Mouse (Mus musculus) forebrain, embryonic 12.5 days (tissue): ENCODE results near the gene Trim16. TPM values are rescaled to one million over a fixed set of nuclear protein-coding genes. Genes with fewer than 3 reads are reported as not detected.
A peak's percentile ranks its signal among the peaks of the same experiment; 100 is the strongest.

Experiments used
- ATAC-seq: fragments of 200-750 bp; cut with Nextera tagmentation; 2 replicates; pipeline ENCODE4 v1.8.0; 2017; ENCODE audit warnings: moderate TSS enrichment; ENCODE audit not compliant: low FRiP score
- H3K27ac ChIP-seq: fragments of 300-500 bp; sonication (generic); 2 replicates; pipeline ENCODE4 v1.5.1; 2016; ENCODE audit warnings: mild to moderate bottlenecking
- H3K27me3 ChIP-seq: fragments of 300-500 bp; sonication (generic); 2 replicates; pipeline ENCODE4 v1.6.1; 2016; ENCODE audit warnings: mild to moderate bottlenecking
- H3K36me3 ChIP-seq: fragments of 300-500 bp; sonication (generic); replicated peaks from 2 replicates; pipeline ENCODE4 v1.6.1; 2016; ENCODE audit warnings: mild to moderate bottlenecking
- H3K4me1 ChIP-seq: fragments of 300-500 bp; sonication (generic); 2 replicates; pipeline ENCODE4 v1.6.1; 2016
- H3K4me2 ChIP-seq: fragments of 300-500 bp; sonication (generic); 2 replicates; pipeline ENCODE4 v1.6.1; 2016; ENCODE audit warnings: mild to moderate bottlenecking, moderate library complexity
- H3K4me3 ChIP-seq: fragments of 300-500 bp; sonication (generic); replicated peaks from 2 replicates; pipeline ENCODE4 v1.5.1; 2016; ENCODE audit warnings: mild to moderate bottlenecking
- H3K9ac ChIP-seq: fragments of 300-500 bp; sonication (generic); 2 replicates; pipeline ENCODE4 v1.6.1; 2016; ENCODE audit warnings: mild to moderate bottlenecking
- H3K9me3 ChIP-seq: fragments of 300-500 bp; sonication (generic); 2 replicates; pipeline ENCODE4 v1.6.1; 2016
- WGBS: fragments of 180-500 bp; shearing (Covaris S2); methylation state at CpG from one replicate; pipeline ENCODE4 v1.1.7; 2016; 5-methylcytosine and 5-hydroxymethylcytosine counted together
- polyA plus RNA-seq: library from polyadenylated mRNA; unstranded; fragments of >200 nt; fragmentation: Nextera tagmentation; extraction: Ambion mirVana; gene quantifications from 2 replicates; pipeline ENCODE4 v1.2.1, GENCODE M21; 2016

The Trim16 gene
- 4.4 and 5.3 TPM in 2 replicates for polyA plus RNA-seq

- 11% methylated on average over 15 of the region's 15 CpGs for WGBS
- Histone ChIP-seq H3K9me3 (no peaks in the 10 kb centered on the region), H3K9ac (peak within 1 kb of the TSS; percentile 29; the same call in 1 of the 2 replicates), H3K4me1 (peaks cover 15% of the 10 kb centered on the region), H3K4me2 (peak within 1 kb of the TSS; percentile 55), H3K27ac (0 out of 2 replicates have a peak within 1 kb of the TSS, but pooled peaks have one; percentile 42), H3K36me3 (no peaks in the 10 kb centered on the region), H3K27me3 (peaks cover 10% of the 10 kb centered on the region; the same call in 1 of the 2 replicates), H3K4me3 (peak within 1 kb of the TSS; percentile 34)
- ATAC-seq: peak; percentile 51; the same call in 1 of the 2 replicates
Measured at GRCm38 (mm10) chr11:62820059-62820541, at the start of gene Trim16. Trim16 (plus strand) TSS chr11:62820231.

- H3K4me3 ChIP-seq: no peak overlapping the region
- H3K9me3 ChIP-seq: peaks cover 48% of the 10 kb centered on the region
- no peaks in the 10 kb centered on the region for H3K27me3 ChIP-seq
- no peak overlapping the region for H3K9ac ChIP-seq
- H3K4me2 ChIP-seq: no peak overlapping the region
- no peak for ATAC-seq
- no peaks in the 10 kb centered on the region for H3K4me1 ChIP-seq
- no peak overlapping the region for H3K27ac ChIP-seq
- H3K36me3 ChIP-seq: peaks cover 53% of the 10 kb centered on the region
- WGBS: 95% methylated on average over 7 of the region's 7 CpGs
Measured at GRCm38 (mm10) chr11:62776510-62776909, 43.5 kb upstream of the Trim16 start.

- peak within 1 kb of the TSS; percentile 61 for H3K4me3 ChIP-seq
- peak within 1 kb of the TSS; percentile 68 for H3K4me2 ChIP-seq
- H3K9me3 ChIP-seq: no peaks in the 10 kb centered on the region
- peaks cover 8% of the 10 kb centered on the region for H3K4me1 ChIP-seq
- ATAC-seq: peak; percentile 95
- no peaks in the 10 kb centered on the region for H3K27me3 ChIP-seq
- peak within 1 kb of the TSS; percentile 76 for H3K9ac ChIP-seq
- peaks cover 27% of the 10 kb centered on the region for H3K36me3 ChIP-seq
- 6% methylated on average over 34 of the region's 34 CpGs for WGBS
- 0 out of 2 replicates have a peak within 1 kb of the TSS, but pooled peaks have one; percentile 6 for H3K27ac ChIP-seq
Measured at GRCm38 (mm10) chr11:62788935-62789616, 31.0 kb upstream of the Trim16 start, which contains the start of gene Zfp286. Zfp286 (minus strand) TSS chr11:62789462.

- Histone ChIP-seq H3K9ac (peak overlapping the region; percentile 76), H3K4me3 (peak overlapping the region; percentile 61), H3K27ac (no peak overlapping the region), H3K27me3 (no peaks in the 10 kb centered on the region), H3K9me3 (no peaks in the 10 kb centered on the region), H3K4me2 (peak overlapping the region; percentile 68), H3K4me1 (peaks cover 8% of the 10 kb centered on the region), H3K36me3 (peaks cover 22% of the 10 kb centered on the region)
- 59% methylated on average over 3 of the region's 3 CpGs for WGBS
- ATAC-seq: no peak
Measured at GRCm38 (mm10) chr11:62789617-62789936, 30.5 kb upstream of the Trim16 start.

GRCm38 (mm10) chr11:62804119-62804518 lies 15.9 kb upstream of the Trim16 start:
- H3K27me3 ChIP-seq: no peaks in the 10 kb centered on the region
- ATAC-seq: no peak
- H3K4me3 ChIP-seq: no peak overlapping the region
- H3K4me2 ChIP-seq: no peak overlapping the region
- H3K9me3 ChIP-seq: 0 out of 2 replicates have a peak, but pooled peaks cover 5% of the 10 kb centered on the region
- H3K36me3 ChIP-seq: no peaks in the 10 kb centered on the region
- 61% methylated on average over 13 of the region's 13 CpGs for WGBS
- H3K27ac ChIP-seq: no peak overlapping the region
- H3K4me1 ChIP-seq: no peaks in the 10 kb centered on the region
- no peak overlapping the region for H3K9ac ChIP-seq

GRCm38 (mm10) chr11:62807965-62808364 lies 12.1 kb upstream of the Trim16 start:
- H3K9me3 ChIP-seq: 0 out of 2 replicates have a peak, but pooled peaks cover 5% of the 10 kb centered on the region
- 83% methylated on average over 2 of the region's 2 CpGs for WGBS
- H3K4me2 ChIP-seq: no peak overlapping the region
- ATAC-seq: no peak
- no peaks in the 10 kb centered on the region for H3K36me3 ChIP-seq
- H3K4me3 ChIP-seq: no peak overlapping the region
- no peak overlapping the region for H3K9ac ChIP-seq
- no peak overlapping the region for H3K27ac ChIP-seq
- H3K27me3 ChIP-seq: no peaks in the 10 kb centered on the region
- no peaks in the 10 kb centered on the region for H3K4me1 ChIP-seq

- Histone ChIP-seq H3K27me3 (no peaks in the 10 kb centered on the region), H3K27ac (no peak overlapping the region), H3K4me3 (no peak overlapping the region), H3K36me3 (no peaks in the 10 kb centered on the region), H3K9ac (no peak overlapping the region), H3K9me3 (0 out of 2 replicates have a peak, but pooled peaks cover 5% of the 10 kb centered on the region), H3K4me1 (no peaks in the 10 kb centered on the region), H3K4me2 (no peak overlapping the region)
- WGBS: 71% methylated on average over 4 of the region's 4 CpGs
- ATAC-seq: no peak
Measured at GRCm38 (mm10) chr11:62809201-62809600, 10.8 kb upstream of the Trim16 start.

- WGBS: 87% methylated on average over 6 of the region's 6 CpGs
- no peak for ATAC-seq
- H3K27ac ChIP-seq: no peak overlapping the region
Measured at GRCm38 (mm10) chr11:62812268-62812667, 7.8 kb upstream of the Trim16 start.

GRCm38 (mm10) chr11:62813497-62813896 lies 6.5 kb upstream of the Trim16 start:
- Histone ChIP-seq H3K4me1 (no peaks in the 10 kb centered on the region), H3K4me3 (no peak overlapping the region), H3K4me2 (no peak overlapping the region), H3K27me3 (no peaks in the 10 kb centered on the region), H3K9ac (no peak overlapping the region), H3K9me3 (no peaks in the 10 kb centered on the region), H3K27ac (no peak overlapping the region), H3K36me3 (no peaks in the 10 kb centered on the region)
- 64% methylated on average over 1 of the region's 1 CpGs for WGBS
- ATAC-seq: no peak

More at GRCm38 (mm10) chr11:62812268-62812667, 7.8 kb upstream of the Trim16 start:
- Histone ChIP-seq H3K9ac (no peak overlapping the region), H3K4me2 (no peak overlapping the region), H3K27me3 (no peaks in the 10 kb centered on the region), H3K4me1 (no peaks in the 10 kb centered on the region), H3K4me3 (no peak overlapping the region), H3K36me3 (no peaks in the 10 kb centered on the region), H3K9me3 (no peaks in the 10 kb centered on the region)

GRCm38 (mm10) chr11:62813970-62814624 lies 5.9 kb upstream of the Trim16 start:
- no peak overlapping the region for H3K9ac ChIP-seq
- no peak overlapping the region for H3K4me3 ChIP-seq
- no peak overlapping the region for H3K4me2 ChIP-seq
- no peaks in the 10 kb centered on the region for H3K4me1 ChIP-seq
- peaks cover 5% of the 10 kb centered on the region; the same call in 1 of the 2 replicates for H3K27me3 ChIP-seq
- WGBS: 75% methylated on average over 6 of the region's 6 CpGs
- H3K36me3 ChIP-seq: no peaks in the 10 kb centered on the region
- no peaks in the 10 kb centered on the region for H3K9me3 ChIP-seq
- no peak overlapping the region for H3K27ac ChIP-seq
- no peak for ATAC-seq

- Histone ChIP-seq H3K4me3 (no peak overlapping the region), H3K27me3 (peaks cover 6% of the 10 kb centered on the region; the same call in 1 of the 2 replicates), H3K9me3 (no peaks in the 10 kb centered on the region), H3K9ac (no peak overlapping the region), H3K27ac (no peak overlapping the region), H3K4me2 (no peak overlapping the region), H3K4me1 (0 out of 2 replicates have a peak, but pooled peaks cover under 1% of the 10 kb centered on the region), H3K36me3 (no peaks in the 10 kb centered on the region)
- 65% methylated on average over 4 of the region's 4 CpGs for WGBS
- ATAC-seq: no peak
Measured at GRCm38 (mm10) chr11:62814625-62815024, 5.4 kb upstream of the Trim16 start.

- peaks cover 6% of the 10 kb centered on the region; the same call in 1 of the 2 replicates for H3K27me3 ChIP-seq
- no peaks in the 10 kb centered on the region for H3K9me3 ChIP-seq
- H3K4me2 ChIP-seq: no peak overlapping the region
- H3K4me1 ChIP-seq: peaks cover 8% of the 10 kb centered on the region
- ATAC-seq: no peak
- WGBS: 73% methylated on average over 1 of the region's 1 CpGs
- no peaks in the 10 kb centered on the region for H3K36me3 ChIP-seq
- no peak overlapping the region for H3K27ac ChIP-seq
- H3K9ac ChIP-seq: no peak overlapping the region
- no peak overlapping the region for H3K4me3 ChIP-seq
Measured at GRCm38 (mm10) chr11:62815438-62815837, 4.6 kb upstream of the Trim16 start.
